Mouse (Mus musculus): Measurements from ENCODE around the gene Ppp5c.

The Ppp5c gene

GRCm38 (mm10) chr7:17054325-17054989 lies 26.7 kb upstream of the Ppp5c start:
- DNase-seq (ENCODE audit: low spot score in 2 of 2), result peak in 1 of 2 experiments; percentile 3

GRCm38 (mm10) chr7:17050933-17051594 lies 23.3 kb upstream of the Ppp5c start:
- DNase-seq (ENCODE audit: low spot score in 2 of 2), result peak in 1 of 2 experiments; percentile 56

- no peak for DNase-seq (ENCODE audit: low spot score in 2 of 2)
Observed at GRCm38 (mm10) chr7:17050491-17050890, 22.8 kb upstream of the Ppp5c start.

GRCm38 (mm10) chr7:17048431-17049190 lies 20.9 kb upstream of the Ppp5c start:
- DNase-seq (ENCODE audit: low spot score in 2 of 2), result peak; percentile 3 to 4

GRCm38 (mm10) chr7:17047041-17047682 lies 19.4 kb upstream of the Ppp5c start:
- DNase-seq (ENCODE audit: low spot score in 2 of 2), result peak in 1 of 2 experiments; percentile 3

- DNase-seq (ENCODE audit: low spot score in 2 of 2), result no peak
Observed at GRCm38 (mm10) chr7:17045743-17046142, 18.0 kb upstream of the Ppp5c start.

- no peak for DNase-seq (ENCODE audit: low spot score in 2 of 2)
Observed at GRCm38 (mm10) chr7:17039373-17039772, 11.6 kb upstream of the Ppp5c start.

- DNase-seq (ENCODE audit: low spot score in 2 of 2), result no peak
Observed at GRCm38 (mm10) chr7:17038018-17038695, 10.4 kb upstream of the Ppp5c start.

- no peak for DNase-seq (ENCODE audit: low spot score in 2 of 2)
Observed at GRCm38 (mm10) chr7:17030239-17030638, 2.5 kb upstream of the Ppp5c start.

- DNase-seq (ENCODE audit: low spot score in 2 of 2), result no peak
Observed at GRCm38 (mm10) chr7:17028923-17029322, 1.2 kb upstream of the Ppp5c start.

GRCm38 (mm10) chr7:17026710-17027587 lies 775 bp downstream of the Ppp5c start:
- DNase-seq (ENCODE audit: low spot score in 2 of 2), result peak in 1 of 2 experiments; percentile 58

GRCm38 (mm10) chr7:17025896-17026622 lies 1.7 kb downstream of the Ppp5c start:
- no peak for DNase-seq (ENCODE audit: low spot score in 2 of 2)

GRCm38 (mm10) chr7:17025505-17025894 lies 2.2 kb downstream of the Ppp5c start:
- no peak for DNase-seq (ENCODE audit: low spot score in 2 of 2)

GRCm38 (mm10) chr7:17024814-17025504 lies 2.8 kb downstream of the Ppp5c start:
- DNase-seq (ENCODE audit: low spot score in 2 of 2), result no peak

GRCm38 (mm10) chr7:17024141-17024540 lies 3.6 kb downstream of the Ppp5c start:
- no peak for DNase-seq (ENCODE audit: low spot score in 2 of 2)

GRCm38 (mm10) chr7:17023701-17024100 lies 4.0 kb downstream of the Ppp5c start:
- DNase-seq (ENCODE audit: low spot score in 2 of 2), result no peak

GRCm38 (mm10) chr7:17022176-17022575 lies 5.5 kb downstream of the Ppp5c start:
- DNase-seq (ENCODE audit: low spot score in 2 of 2), result no peak

GRCm38 (mm10) chr7:17019426-17020166 lies 8.1 kb downstream of the Ppp5c start:
- DNase-seq (ENCODE audit: low spot score in 2 of 2), result no peak

GRCm38 (mm10) chr7:17017921-17018320 lies 9.8 kb downstream of the Ppp5c start:
- no peak for DNase-seq (ENCODE audit: low spot score in 2 of 2)
